Mouse (Mus musculus): Measurements from ENCODE around the gene Pan3. TPM values are rescaled to one million over a fixed set of nuclear protein-coding genes. Genes with fewer than 3 reads are reported as not detected.

The Pan3 gene
- total and polyA plus RNA-seq, 2 experiments from 2014 or later, result 38.9 to 61.4 TPM

DNA sequence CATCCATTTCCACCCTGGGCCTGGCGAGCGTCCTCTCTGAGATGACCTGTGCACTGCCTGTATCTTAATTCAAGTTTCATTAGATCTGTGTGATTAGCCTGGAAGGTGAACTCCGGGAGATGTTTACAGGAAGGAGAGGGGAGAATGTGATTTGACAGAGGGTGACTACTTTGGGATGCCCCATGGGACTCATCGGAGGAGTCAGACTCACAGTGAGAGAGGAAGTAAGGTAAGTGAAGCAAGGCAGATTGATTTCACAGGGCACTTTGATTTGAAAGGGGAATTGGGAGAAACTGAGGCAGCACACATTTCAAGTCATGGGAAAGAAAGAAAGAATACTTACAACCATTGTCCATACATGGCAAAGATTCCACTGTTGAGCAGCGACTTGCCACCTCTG is 23.8 kb upstream of the Pan3 start:
- no peaks in the 10 kb centered on the region for H3K36me3 ChIP-seq (ENCODE audit: insufficient read depth, low read length)
- WGBS, result 85% methylated on average over 5 of the region's 5 CpGs
- no peak for DNase-seq (ENCODE audit: low spot score)

GRCm38 (mm10) chr5:147408731-147409130 is 21.2 kb upstream of the Pan3 start:
- Histone ChIP-seq H3K4me3 (ENCODE audit: low read depth, low read length) (no peak overlapping the region), H3K4me1 (ENCODE audit: insufficient read depth, low read length) (no peaks in the 10 kb centered on the region), H3K4me2 (ENCODE audit: low read depth, low read length, poor library complexity, severe bottlenecking) (no peak overlapping the region), H3K27me3 (ENCODE audit: insufficient read depth, low read length) (no peaks in the 10 kb centered on the region), H3K36me3 (ENCODE audit: insufficient read depth, low read length) (no peaks in the 10 kb centered on the region), H3K27ac (ENCODE audit: low read depth, low read length) (no peak overlapping the region), H3K9me3 (ENCODE audit: low read length) (no peaks in the 10 kb centered on the region), H3K9ac (replicated peaks; ENCODE audit: low read length, poor library complexity, severe bottlenecking) (no peak overlapping the region)
- ATAC-seq (ENCODE audit: low FRiP score), result no peak
- DNase-seq (ENCODE audit: low spot score), result no peak
- no peak for TF ChIP-seq CTCF (IDR thresholded peaks at IDR 0.05)
- WGBS, result 68% methylated on average over 29 of the region's 29 CpGs

More for the DNA sequence above, 23.8 kb upstream of the Pan3 start:
- H3K4me2 ChIP-seq (ENCODE audit: low read depth, low read length, poor library complexity, severe bottlenecking), result no peak overlapping the region
- TF ChIP-seq CTCF (IDR thresholded peaks at IDR 0.05), result no peak
- H3K4me1 ChIP-seq (ENCODE audit: insufficient read depth, low read length), result no peaks in the 10 kb centered on the region
- H3K4me3 ChIP-seq (ENCODE audit: low read depth, low read length), result no peak overlapping the region
- no peak overlapping the region for H3K9ac ChIP-seq (replicated peaks; ENCODE audit: low read length, poor library complexity, severe bottlenecking)
- 0 out of 2 replicates have a peak, but pooled peaks cover under 1% of the 10 kb centered on the region for H3K27me3 ChIP-seq (ENCODE audit: insufficient read depth, low read length)
- no peak overlapping the region for H3K27ac ChIP-seq (ENCODE audit: low read depth, low read length)
- no peaks in the 10 kb centered on the region for H3K9me3 ChIP-seq (ENCODE audit: low read length)
- no peak for ATAC-seq (ENCODE audit: low FRiP score)

GRCm38 (mm10) chr5:147410585-147410984 is 19.4 kb upstream of the Pan3 start:
- WGBS, result 83% methylated on average over 6 of the region's 6 CpGs

DNA sequence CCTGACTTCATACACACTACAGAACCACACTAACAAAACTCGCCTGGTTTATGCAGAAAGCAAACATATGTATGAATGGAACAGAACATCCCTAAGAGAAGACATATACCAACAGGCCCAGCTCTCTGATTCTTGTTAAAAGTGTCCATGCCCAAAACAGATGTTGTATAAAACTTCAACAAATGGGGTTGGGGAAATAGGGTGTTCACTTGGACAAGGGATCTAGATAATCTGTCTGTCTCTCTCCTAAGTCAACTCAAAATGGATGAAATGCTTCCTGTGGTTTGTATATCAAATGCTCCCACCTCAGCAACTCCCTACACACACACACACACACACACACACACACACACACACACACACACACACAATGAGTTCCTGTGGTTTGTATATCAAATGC is 12.0 kb upstream of the Pan3 start:
- ATAC-seq (ENCODE audit: low FRiP score), result no peak
- 88% methylated on average over 1 of the region's 1 CpGs for WGBS
- H3K4me3 ChIP-seq (ENCODE audit: low read depth, low read length), result no peak overlapping the region

More at GRCm38 (mm10) chr5:147410585-147410984, 19.4 kb upstream of the Pan3 start:
- H3K9me3 ChIP-seq (ENCODE audit: low read length), result no peaks in the 10 kb centered on the region
- no peaks in the 10 kb centered on the region for H3K36me3 ChIP-seq (ENCODE audit: insufficient read depth, low read length)
- H3K4me3 ChIP-seq (ENCODE audit: low read depth, low read length), result no peak overlapping the region
- DNase-seq (ENCODE audit: low spot score), result no peak
- no peak for TF ChIP-seq CTCF (IDR thresholded peaks at IDR 0.05)
- no peak for ATAC-seq (ENCODE audit: low FRiP score)
- H3K27me3 ChIP-seq (ENCODE audit: insufficient read depth, low read length), result no peaks in the 10 kb centered on the region
- H3K4me1 ChIP-seq (ENCODE audit: insufficient read depth, low read length), result no peaks in the 10 kb centered on the region
- H3K9ac ChIP-seq (replicated peaks; ENCODE audit: low read length, poor library complexity, severe bottlenecking), result no peak overlapping the region
- H3K4me2 ChIP-seq (ENCODE audit: low read depth, low read length, poor library complexity, severe bottlenecking), result no peak overlapping the region
- H3K27ac ChIP-seq (ENCODE audit: low read depth, low read length), result no peak overlapping the region

GRCm38 (mm10) chr5:147418394-147419121 is 11.4 kb upstream of the Pan3 start:
- H3K9ac ChIP-seq (replicated peaks; ENCODE audit: low read length, poor library complexity, severe bottlenecking), result no peak overlapping the region
- ATAC-seq (ENCODE audit: low FRiP score), result no peak
- H3K27ac ChIP-seq (ENCODE audit: low read depth, low read length), result no peak overlapping the region
- H3K4me1 ChIP-seq (ENCODE audit: insufficient read depth, low read length), result no peaks in the 10 kb centered on the region
- 49% methylated on average over 10 of the region's 10 CpGs for WGBS
- H3K27me3 ChIP-seq (ENCODE audit: insufficient read depth, low read length), result no peaks in the 10 kb centered on the region
- no peak for DNase-seq (ENCODE audit: low spot score)
- no peaks in the 10 kb centered on the region for H3K9me3 ChIP-seq (ENCODE audit: low read length)
- H3K36me3 ChIP-seq (ENCODE audit: insufficient read depth, low read length), result no peaks in the 10 kb centered on the region
- H3K4me2 ChIP-seq (ENCODE audit: low read depth, low read length, poor library complexity, severe bottlenecking), result no peak overlapping the region
- H3K4me3 ChIP-seq (ENCODE audit: low read depth, low read length), result no peak overlapping the region
- TF ChIP-seq CTCF (IDR thresholded peaks at IDR 0.05), result peak; percentile 60

More for the DNA sequence above, 12.0 kb upstream of the Pan3 start:
- Histone ChIP-seq H3K36me3 (ENCODE audit: insufficient read depth, low read length) (no peaks in the 10 kb centered on the region), H3K4me2 (ENCODE audit: low read depth, low read length, poor library complexity, severe bottlenecking) (no peak overlapping the region), H3K27ac (ENCODE audit: low read depth, low read length) (no peak overlapping the region), H3K9ac (replicated peaks; ENCODE audit: low read length, poor library complexity, severe bottlenecking) (no peak overlapping the region), H3K9me3 (ENCODE audit: low read length) (no peaks in the 10 kb centered on the region), H3K27me3 (ENCODE audit: insufficient read depth, low read length) (no peaks in the 10 kb centered on the region), H3K4me1 (ENCODE audit: insufficient read depth, low read length) (no peaks in the 10 kb centered on the region)
- TF ChIP-seq CTCF (IDR thresholded peaks at IDR 0.05), result no peak
- DNase-seq (ENCODE audit: low spot score), result no peak

DNA sequence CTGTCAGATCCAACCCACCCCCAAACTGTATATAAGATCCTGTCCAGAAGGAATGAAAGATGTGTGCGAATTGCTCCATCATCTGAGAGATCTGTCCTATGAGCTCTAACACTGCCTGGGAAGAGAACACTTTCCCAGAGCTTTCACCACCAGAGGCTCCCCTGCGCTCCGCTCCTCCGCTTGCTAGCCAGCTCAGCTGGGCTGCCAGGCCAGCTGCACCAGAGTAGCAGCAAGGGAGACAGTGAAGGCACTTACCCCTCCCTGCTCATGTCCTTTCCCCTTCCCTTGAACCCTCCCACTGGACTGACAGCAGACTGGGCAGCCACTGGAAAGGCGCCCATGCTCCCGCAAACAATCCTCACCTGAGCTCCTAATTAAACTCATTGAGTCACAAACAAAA is 6.3 kb upstream of the Pan3 start:
- WGBS, result 29% methylated on average over 6 of the region's 6 CpGs

More for the DNA sequence above, 6.3 kb upstream of the Pan3 start:
- H3K9ac ChIP-seq (replicated peaks; ENCODE audit: low read length, poor library complexity, severe bottlenecking), result no peak overlapping the region
- H3K36me3 ChIP-seq (ENCODE audit: insufficient read depth, low read length), result no peaks in the 10 kb centered on the region; the same call in 1 of the 2 replicates
- TF ChIP-seq CTCF (IDR thresholded peaks at IDR 0.05), result peak; percentile 39; the same call in 1 of the 2 replicates
- H3K4me3 ChIP-seq (ENCODE audit: low read depth, low read length), result no peak overlapping the region
- H3K4me1 ChIP-seq (ENCODE audit: insufficient read depth, low read length), result no peaks in the 10 kb centered on the region
- no peaks in the 10 kb centered on the region for H3K9me3 ChIP-seq (ENCODE audit: low read length)
- no peak overlapping the region for H3K27ac ChIP-seq (ENCODE audit: low read depth, low read length)
- DNase-seq (ENCODE audit: low spot score), result no peak
- ATAC-seq (ENCODE audit: low FRiP score), result no peak
- no peak overlapping the region for H3K4me2 ChIP-seq (ENCODE audit: low read depth, low read length, poor library complexity, severe bottlenecking)
- H3K27me3 ChIP-seq (ENCODE audit: insufficient read depth, low read length), result no peaks in the 10 kb centered on the region

Data from midbrain, postnatal 0 days (tissue).